Mouse (Mus musculus) cerebellum, adult 9-11 months (tissue): ENCODE data around the gene Sco1.

ENCODE experiments used
- DNase-seq: peaks from one replicate; pipeline ENCODE4 v3.0.0; 2022

The Sco1 gene

GRCm38 (mm10) chr11:67044959-67045358 is 7.5 kb upstream of the Sco1 start:
- DNase-seq, result no peak

- DNase-seq, result no peak
These were observed 5.3 kb upstream of the Sco1 start for GRCm38 (mm10) chr11:67047199-67047598.

- no peak for DNase-seq
These were observed 4.0 kb upstream of the Sco1 start for GRCm38 (mm10) chr11:67048496-67048895.

GRCm38 (mm10) chr11:67049256-67049655 is 3.2 kb upstream of the Sco1 start:
- no peak for DNase-seq

GRCm38 (mm10) chr11:67051676-67052320 is 672 bp upstream of the Sco1 start:
- DNase-seq, result no peak

GRCm38 (mm10) chr11:67054754-67055365 is 2.4 kb downstream of the Sco1 start:
- no peak for DNase-seq

- DNase-seq, result no peak
These were observed 8.8 kb downstream of the Sco1 start for GRCm38 (mm10) chr11:67061311-67061710.

- DNase-seq, result no peak
These were observed 10.3 kb downstream of the Sco1 start for GRCm38 (mm10) chr11:67062726-67063125.

GRCm38 (mm10) chr11:67067741-67068140 is 15.3 kb downstream of the Sco1 start:
- DNase-seq, result no peak

GRCm38 (mm10) chr11:67072615-67073130 is 20.2 kb downstream of the Sco1 start:
- DNase-seq, result no peak

GRCm38 (mm10) chr11:67075036-67075435 is 22.6 kb downstream of the Sco1 start:
- DNase-seq, result no peak

- DNase-seq, result no peak
These were observed 24.3 kb downstream of the Sco1 start for GRCm38 (mm10) chr11:67076781-67077180.

GRCm38 (mm10) chr11:67077435-67077834 is 25.0 kb downstream of the Sco1 start:
- DNase-seq, result no peak

GRCm38 (mm10) chr11:67078000-67078399 is 25.5 kb downstream of the Sco1 start, which contains the start of gene Myh3:
Gene Myh3 (plus strand): TSS chr11:67078300.
- DNase-seq, result no peak

- DNase-seq, result no peak
These were observed 26.4 kb downstream of the Sco1 start for GRCm38 (mm10) chr11:67078888-67079287.

- DNase-seq, result no peak
These were observed 27.3 kb downstream of the Sco1 start for GRCm38 (mm10) chr11:67079740-67080139.

GRCm38 (mm10) chr11:67080168-67080567 is 27.7 kb downstream of the Sco1 start:
- DNase-seq, result peak; percentile 52

- DNase-seq, result no peak
These were observed 28.7 kb downstream of the Sco1 start for GRCm38 (mm10) chr11:67081125-67081649.

- no peak for DNase-seq
These were observed 29.7 kb downstream of the Sco1 start for GRCm38 (mm10) chr11:67082188-67082587.

- DNase-seq, result no peak
These were observed 30.3 kb downstream of the Sco1 start for GRCm38 (mm10) chr11:67082793-67083192.

GRCm38 (mm10) chr11:67083239-67083638 is 30.8 kb downstream of the Sco1 start:
- no peak for DNase-seq

- no peak for DNase-seq
These were observed 31.4 kb downstream of the Sco1 start for GRCm38 (mm10) chr11:67083712-67084340.

GRCm38 (mm10) chr11:67085489-67085888 is 33.0 kb downstream of the Sco1 start:
- peak; percentile 62 for DNase-seq
